Mouse (Mus musculus): ENCODE measurements around the gene Tipin.

DNA sequence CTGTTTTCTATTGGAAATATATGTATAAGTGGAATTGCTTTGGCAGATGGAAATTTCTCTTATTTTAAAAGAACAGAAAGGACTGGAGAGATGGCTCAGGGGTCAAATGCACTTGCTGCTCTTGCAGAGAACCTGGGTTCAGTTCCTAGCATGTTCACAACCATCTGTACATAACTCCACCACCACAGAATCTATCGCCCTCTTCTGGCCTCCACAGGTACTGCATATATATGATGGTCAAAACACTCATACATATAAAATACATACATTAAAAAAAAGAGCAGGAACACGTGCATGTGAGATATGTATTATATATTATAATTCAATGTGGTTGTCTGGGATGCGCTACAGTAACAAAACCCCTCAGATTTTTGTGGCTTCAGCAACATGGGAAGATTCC lies 69.8 kb downstream of the Tipin start:
- no peak for TF ChIP-seq POLR2A (IDR thresholded peaks at IDR 0.05; ENCODE audit: extremely low read depth, insufficient read depth, low read length)
- TF ChIP-seq CTCF (IDR thresholded peaks at IDR 0.05; ENCODE audit: extremely low read depth, insufficient read depth, low read length), result no peak
